Mouse (Mus musculus) cortical plate, adult 2 months (tissue): ENCODE data around the gene Hexim2. TPM values are rescaled to one million over a fixed set of nuclear protein-coding genes. Genes with fewer than 3 reads are reported as not detected.

Source experiments
- H3K27ac ChIP-seq: fragments of 200-500 bp; 2 replicates; pipeline ENCODE4 v1.5.1; 2012; ENCODE audit warnings: low read length, control low read depth, inconsistent platforms; ENCODE audit not compliant: insufficient read depth
- H3K4me1 ChIP-seq: fragments of 200-500 bp; 2 replicates; pipeline ENCODE4 v1.6.1; 2011; ENCODE audit warnings: low read length; ENCODE audit not compliant: control insufficient read depth, insufficient read depth
- H3K4me3 ChIP-seq: fragments of 200-500 bp; 2 replicates; pipeline ENCODE4 v1.5.1; 2011; ENCODE audit warnings: mild to moderate bottlenecking, low read length, control low read depth; ENCODE audit not compliant: insufficient read depth
- CTCF ChIP-seq: fragments of 200-500 bp; IDR thresholded peaks from 2 replicates; pipeline ENCODE4 v1.5.1; 2011; ENCODE audit warnings: mild to moderate bottlenecking, control low read depth, low read length; ENCODE audit not compliant: insufficient read depth; ENCODE audit errors: extremely low read depth
- POLR2A ChIP-seq: fragments of 200-500 bp; IDR thresholded peaks from 2 replicates; pipeline ENCODE4 v1.6.1; 2011; ENCODE audit warnings: mild to moderate bottlenecking, low read length, control low read depth; ENCODE audit not compliant: insufficient read depth; ENCODE audit errors: extremely low read depth
- polyA plus RNA-seq: library from polyadenylated mRNA; depleted of rRNA; stranded (reverse); fragments of >200 nt; gene quantifications from 2 replicates; pipeline ENCODE4 v1.2.3, GENCODE M21; 2012

Hexim2 gene
- polyA plus RNA-seq, 1 experiment: 10.7 TPM

DNA sequence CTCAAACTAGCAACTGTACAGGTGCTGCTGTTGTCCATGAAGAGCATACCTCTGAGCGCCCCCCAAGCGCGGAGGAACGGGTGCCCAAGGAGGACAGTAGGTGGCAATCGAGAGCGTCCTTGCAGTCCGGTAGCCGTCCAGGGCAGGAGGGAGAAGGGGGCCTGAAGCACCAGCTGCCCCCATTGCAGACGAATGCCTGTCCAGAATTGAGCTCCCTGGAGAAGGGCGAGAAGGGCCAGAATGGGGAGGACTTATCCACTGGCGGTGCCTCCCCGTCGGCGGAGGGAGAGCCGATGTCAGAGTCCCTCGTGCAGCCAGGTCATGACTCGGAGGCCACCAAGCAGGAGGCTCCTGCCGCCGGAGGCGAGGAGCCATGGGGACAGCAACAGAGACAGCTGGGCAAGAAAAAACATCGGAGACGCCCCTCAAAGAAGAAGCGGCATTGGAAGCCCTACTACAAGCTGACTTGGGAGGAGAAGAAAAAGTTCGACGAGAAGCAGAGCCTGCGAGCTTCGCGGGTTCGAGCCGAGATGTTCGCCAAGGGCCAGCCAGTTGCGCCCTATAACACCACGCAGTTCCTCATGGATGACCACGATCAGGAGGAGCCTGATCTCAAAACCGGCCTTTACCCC is 15.2 kb upstream of the Hexim2 start:
- Histone ChIP-seq H3K27ac (peak overlapping the region; percentile 82), H3K4me1 (no peaks in the 10 kb centered on the region; the same call in 1 of the 2 replicates), H3K4me3 (peak overlapping the region; percentile 68)
- TF ChIP-seq POLR2A (no peak; the same call in 1 of the 2 replicates), CTCF (peak; percentile 58)

DNA sequence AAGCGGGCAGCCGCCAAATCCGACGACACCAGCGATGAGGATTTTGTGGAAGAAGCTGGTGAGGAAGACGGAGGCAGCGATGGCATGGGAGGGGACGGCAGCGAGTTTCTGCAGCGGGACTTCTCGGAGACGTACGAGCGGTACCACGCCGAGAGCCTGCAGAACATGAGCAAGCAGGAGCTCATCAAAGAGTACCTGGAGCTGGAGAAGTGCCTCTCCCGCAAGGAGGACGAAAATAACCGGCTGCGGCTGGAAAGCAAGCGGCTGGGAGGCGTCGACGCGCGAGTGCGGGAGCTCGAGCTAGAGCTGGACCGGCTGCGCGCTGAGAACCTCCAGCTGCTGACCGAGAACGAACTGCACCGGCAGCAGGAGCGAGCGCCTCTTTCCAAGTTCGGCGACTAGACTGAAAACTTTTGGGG is 14.6 kb upstream of the Hexim2 start:
- TF ChIP-seq POLR2A: no peak
- no peak for TF ChIP-seq CTCF
- peak overlapping the region; percentile 68 for H3K4me3 ChIP-seq

DNA sequence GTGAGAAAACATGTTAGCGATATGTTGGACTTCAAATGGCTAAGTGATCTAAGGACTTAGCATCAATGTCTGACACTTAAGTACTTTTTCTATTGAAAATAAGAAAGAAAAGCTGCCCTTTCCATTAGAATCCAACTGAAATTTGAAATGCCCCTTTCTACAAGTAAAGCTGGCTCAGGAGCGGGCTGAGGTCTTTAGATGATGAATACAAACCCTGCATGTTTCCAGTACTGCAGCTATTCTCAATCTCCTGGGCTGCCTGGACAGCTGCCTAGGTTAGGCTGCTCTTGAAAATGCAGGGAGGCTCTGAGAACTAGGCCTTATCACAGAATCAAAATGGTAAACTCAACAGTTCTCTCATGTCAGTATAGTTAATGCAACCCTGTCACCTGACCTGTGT is 13.4 kb upstream of the Hexim2 start:
- TF ChIP-seq CTCF: no peak
- no peak for TF ChIP-seq POLR2A
- no peak overlapping the region for H3K27ac ChIP-seq
- no peaks in the 10 kb centered on the region; the same call in 1 of the 2 replicates for H3K4me1 ChIP-seq
- H3K4me3 ChIP-seq: no peak overlapping the region

More for the DNA sequence above, 14.6 kb upstream of the Hexim2 start:
- no peaks in the 10 kb centered on the region; the same call in 1 of the 2 replicates for H3K4me1 ChIP-seq
- H3K27ac ChIP-seq: peak overlapping the region; percentile 82; the same call in 1 of the 2 replicates

DNA sequence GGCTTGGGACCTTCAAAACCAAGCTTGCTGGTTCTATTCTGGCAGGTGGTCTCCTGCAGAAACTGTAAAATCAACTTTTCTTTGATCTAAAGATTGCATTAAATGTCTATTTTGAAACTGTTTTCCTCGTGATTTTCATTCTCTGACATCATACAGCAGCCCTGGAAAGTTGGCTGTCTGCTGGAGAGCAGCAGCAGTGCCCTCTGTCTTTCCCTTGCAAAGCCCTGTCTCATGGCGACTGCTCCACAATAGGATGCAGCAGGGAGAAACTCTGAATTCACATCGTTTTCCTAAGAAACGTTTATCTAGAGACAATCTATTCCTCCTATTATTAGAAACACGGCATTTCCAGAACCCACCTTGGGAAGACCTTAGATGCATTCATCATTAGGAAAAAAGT is 12.6 kb upstream of the Hexim2 start:
- Histone ChIP-seq H3K27ac (no peak overlapping the region), H3K4me3 (no peak overlapping the region)

DNA sequence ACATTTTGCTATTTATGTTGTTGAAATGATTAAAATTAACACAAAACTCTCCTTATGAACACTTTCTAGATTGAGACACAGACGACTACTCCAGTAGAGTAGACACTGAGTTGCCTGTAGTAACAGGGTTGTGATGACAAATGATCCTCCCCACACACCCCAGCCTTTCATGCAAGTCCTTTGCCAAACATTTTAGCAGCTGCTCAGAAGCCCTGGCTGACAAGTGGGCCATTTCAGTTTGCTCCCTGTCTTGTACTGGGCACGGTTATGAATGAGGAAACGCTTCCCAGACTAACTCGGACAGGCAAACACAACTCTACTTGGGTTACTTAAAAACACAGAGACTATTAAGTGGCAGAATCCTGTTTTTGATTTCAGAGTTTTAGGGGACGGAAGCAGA is 11.9 kb upstream of the Hexim2 start:
- Histone ChIP-seq H3K27ac (no peak overlapping the region), H3K4me3 (no peak overlapping the region), H3K4me1 (no peaks in the 10 kb centered on the region)
- TF ChIP-seq POLR2A (no peak), CTCF (no peak)

More for the DNA sequence above, 12.6 kb upstream of the Hexim2 start:
- H3K4me1 ChIP-seq: no peaks in the 10 kb centered on the region; the same call in 1 of the 2 replicates
- TF ChIP-seq POLR2A (no peak), CTCF (no peak)

DNA sequence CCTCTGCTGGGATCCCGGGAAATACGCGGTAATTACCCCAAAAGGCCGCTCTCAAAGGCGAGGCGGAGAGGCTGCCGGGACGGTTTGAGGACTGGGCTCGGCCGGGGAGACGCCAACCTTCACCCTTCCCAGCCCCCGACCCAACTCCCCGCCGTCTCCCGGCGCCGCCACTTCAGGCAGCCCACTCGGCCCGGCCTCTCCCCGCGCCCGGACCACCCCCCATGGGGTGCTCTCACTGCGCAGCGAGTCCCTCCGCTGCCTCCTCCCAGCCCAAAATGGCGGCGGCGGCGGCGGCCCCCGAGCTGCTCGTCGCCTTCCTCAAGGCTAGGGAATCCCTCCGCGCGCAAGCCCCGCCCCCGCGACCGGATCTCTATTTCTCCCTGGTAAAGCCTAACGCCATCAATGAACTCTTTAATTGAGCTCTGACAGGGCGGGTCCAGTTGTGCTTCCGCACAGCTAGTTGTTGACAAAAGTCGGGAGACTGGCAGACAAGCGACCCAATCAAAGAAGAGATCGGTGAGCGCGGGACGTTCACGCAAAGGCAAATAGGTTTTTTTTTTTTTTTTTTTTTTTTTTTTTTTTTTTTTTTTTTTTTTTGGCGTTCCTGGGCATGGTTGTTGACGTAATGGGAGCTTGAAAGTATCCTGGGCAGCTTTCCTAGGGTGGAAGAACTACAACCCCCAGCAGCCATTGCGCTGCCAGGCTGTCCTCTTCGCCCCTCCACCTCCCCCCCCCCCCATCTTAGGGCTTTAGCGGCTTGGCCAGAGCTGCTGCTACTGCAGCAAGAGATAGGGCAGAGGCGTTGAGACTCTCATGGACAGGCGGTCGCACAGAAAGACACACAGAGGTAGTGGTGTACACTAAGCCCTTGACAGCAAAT is 587 bp downstream of the Hexim2 start:
- peak overlapping the region; percentile 98 for H3K27ac ChIP-seq
- H3K4me3 ChIP-seq: peak overlapping the region; percentile 86
- TF ChIP-seq POLR2A (peak; percentile 85), CTCF (no peak)
- H3K4me1 ChIP-seq: peaks cover 3% of the 10 kb centered on the region; the same call in 1 of the 2 replicates

DNA sequence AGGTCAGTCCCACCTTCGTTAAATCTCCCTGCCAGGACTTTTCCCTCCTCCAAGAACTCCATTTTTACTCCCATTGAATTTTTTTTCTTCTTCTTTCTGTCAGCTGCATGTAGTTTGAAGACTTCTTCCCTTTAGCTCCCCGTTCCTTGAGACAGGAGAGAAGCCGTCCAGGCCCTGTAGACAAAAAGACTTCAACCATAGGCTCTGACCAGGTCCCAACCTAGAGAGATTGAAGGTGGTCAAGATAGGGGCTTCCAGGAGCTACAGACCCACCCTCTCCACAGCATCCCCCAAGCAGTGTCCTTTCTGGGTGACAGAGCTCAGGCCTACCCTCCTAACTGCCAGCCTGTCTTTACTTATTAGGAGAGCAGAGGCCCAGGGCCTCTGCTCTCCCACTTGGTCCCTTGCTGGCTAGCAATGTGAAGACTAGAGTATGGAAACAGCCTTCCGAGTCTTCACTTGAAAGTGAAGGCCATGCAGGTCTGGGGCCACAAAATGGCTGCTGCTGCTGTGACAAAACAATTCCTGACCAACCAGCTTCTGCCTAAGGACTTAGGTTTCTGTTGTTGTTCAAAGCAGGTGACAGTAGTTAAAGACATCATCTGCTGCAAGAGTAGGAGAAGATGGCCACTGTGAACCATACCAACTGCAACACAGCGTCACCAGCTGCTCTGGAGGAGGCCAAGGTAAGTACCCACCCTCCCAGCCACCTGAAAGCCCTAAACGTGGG is 1.4 kb downstream of the Hexim2 start:
- Histone ChIP-seq H3K4me1 (peaks cover 3% of the 10 kb centered on the region; the same call in 1 of the 2 replicates), H3K27ac (peak overlapping the region; percentile 85), H3K4me3 (peak overlapping the region; percentile 29)
- TF ChIP-seq CTCF (no peak), POLR2A (no peak)

DNA sequence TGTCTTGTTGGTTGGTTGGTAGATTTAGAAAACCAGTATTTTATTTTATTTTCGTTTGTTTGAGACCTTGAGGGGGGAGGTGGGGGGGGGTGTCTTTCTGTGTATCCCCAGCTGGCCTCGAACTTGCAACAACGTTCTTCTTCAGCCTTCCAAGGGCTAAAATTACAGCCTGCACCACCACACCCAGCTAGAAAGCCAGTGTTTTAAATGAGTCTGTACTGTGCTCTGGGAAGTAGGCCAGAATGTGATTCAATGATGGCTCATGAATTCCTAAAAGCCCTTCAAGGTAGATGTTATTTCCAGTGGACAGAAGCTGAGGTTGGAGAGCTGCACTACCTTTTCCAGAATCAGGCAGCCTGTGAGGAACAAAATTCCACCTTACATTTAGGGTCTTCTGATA is 2.0 kb downstream of the Hexim2 start:
- Histone ChIP-seq H3K27ac (peak overlapping the region; percentile 85; the same call in 1 of the 2 replicates), H3K4me1 (peaks cover 3% of the 10 kb centered on the region; the same call in 1 of the 2 replicates), H3K4me3 (no peak overlapping the region)
- TF ChIP-seq POLR2A: no peak
- no peak for TF ChIP-seq CTCF

DNA sequence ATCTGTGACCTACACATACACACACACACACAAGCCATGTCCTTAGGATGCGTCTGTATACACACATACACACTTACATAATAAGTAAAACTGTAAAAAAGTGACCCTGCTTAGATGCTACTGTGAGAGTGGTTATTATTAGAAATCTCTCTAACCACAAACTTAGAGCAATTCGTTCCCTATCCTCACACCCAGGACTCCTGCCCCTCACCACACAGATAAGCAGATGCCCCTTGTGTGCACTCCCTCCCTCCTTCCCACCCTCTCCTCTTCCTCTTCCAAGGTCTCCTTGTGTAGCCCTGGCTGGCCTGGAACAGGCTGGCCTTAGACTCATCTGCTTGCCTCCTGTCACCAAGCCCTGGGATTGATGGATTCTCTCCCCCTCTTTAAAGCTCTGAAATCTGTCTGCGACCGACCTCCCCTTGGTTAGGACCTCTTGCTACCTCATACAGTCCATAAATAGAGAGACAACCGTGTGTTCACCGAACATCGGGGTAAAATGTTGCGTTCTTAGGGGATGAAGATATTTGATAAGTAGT is 3.9 kb downstream of the Hexim2 start:
- Histone ChIP-seq H3K27ac (no peak overlapping the region), H3K4me3 (no peak overlapping the region), H3K4me1 (peaks cover 7% of the 10 kb centered on the region)
- no peak for TF ChIP-seq POLR2A
- TF ChIP-seq CTCF: no peak
